Mouse (Mus musculus) midbrain, embryonic 11.5 days (tissue): Measurements from ENCODE around the gene Rbbp5. TPM values are rescaled to one million over a fixed set of nuclear protein-coding genes. Genes with fewer than 3 reads are reported as not detected.
"Not testable (repeated sequence)": the region's sequence is repeated elsewhere in the genome, so short reads cannot be mapped to it uniquely, and the experiment has no call there.

Source experiments
- ATAC-seq: fragments of 200-750 bp; cut with Nextera tagmentation; 2 replicates; pipeline ENCODE4 v1.8.0; 2017; ENCODE audit warnings: moderate TSS enrichment, moderate library complexity; ENCODE audit not compliant: low FRiP score
- DNase-seq: peaks from one replicate; pipeline ENCODE4 v3.0.0; 2015; ENCODE audit warnings: low spot score; ENCODE audit errors: missing footprints
- H3K27ac ChIP-seq: fragments of 300-500 bp; sonication (generic); 2 replicates; pipeline ENCODE4 v1.5.1; 2014; ENCODE audit warnings: low read depth, low read length
- H3K27me3 ChIP-seq: fragments of 300-500 bp; sonication (generic); 2 replicates; pipeline ENCODE4 v1.6.1; 2014; ENCODE audit warnings: mild to moderate bottlenecking, low read length, moderate library complexity, mixed read lengths; ENCODE audit not compliant: control insufficient read depth, insufficient read depth
- H3K36me3 ChIP-seq: fragments of 300-500 bp; sonication (generic); 2 replicates; pipeline ENCODE4 v1.6.1; 2014; ENCODE audit warnings: mild to moderate bottlenecking, low read length, moderate library complexity, mixed read lengths; ENCODE audit not compliant: control insufficient read depth, insufficient read depth
- H3K4me1 ChIP-seq: fragments of 300-500 bp; sonication (generic); 2 replicates; pipeline ENCODE4 v1.6.1; 2014; ENCODE audit warnings: low read length; ENCODE audit not compliant: control insufficient read depth, insufficient read depth
- H3K4me2 ChIP-seq: fragments of 300-500 bp; sonication (generic); 2 replicates; pipeline ENCODE4 v1.6.1; 2014; ENCODE audit warnings: mild to moderate bottlenecking, moderate library complexity
- H3K4me3 ChIP-seq: fragments of 300-500 bp; sonication (generic); 2 replicates; pipeline ENCODE4 v1.5.1; 2014; ENCODE audit warnings: low read depth, low read length
- H3K9ac ChIP-seq: fragments of 300-500 bp; sonication (generic); 2 replicates; pipeline ENCODE4 v1.6.1; 2014; ENCODE audit warnings: low read length
- H3K9me3 ChIP-seq: fragments of 300-500 bp; sonication (generic); 2 replicates; pipeline ENCODE4 v1.6.1; 2016; ENCODE audit warnings: low read length; ENCODE audit not compliant: control insufficient read depth
- WGBS: fragments of 180-500 bp; shearing (Covaris S2); extraction: QIAGEN DNeasy Blood & Tissue Kit; methylation state at CpG from one replicate; pipeline ENCODE4 v1.1.7; 2014; 5-methylcytosine and 5-hydroxymethylcytosine counted together
- polyA plus RNA-seq: library from polyadenylated mRNA; unstranded; fragments of >200 nt; fragmentation: Nextera tagmentation; extraction: Ambion mirVana; gene quantifications from 2 replicates; pipeline ENCODE4 v1.2.1, GENCODE M21; 2014

Gene Rbbp5
- polyA plus RNA-seq, 1 experiment from 2014 or later = 65.2 TPM

GRCm38 (mm10) chr1:132449742-132450141 is 27.4 kb upstream of the Rbbp5 start:
- ATAC-seq = no peak
- 95% methylated on average over 7 of the region's 7 CpGs for WGBS
- Histone ChIP-seq H3K4me2 (no peak overlapping the region), H3K9ac (no peak overlapping the region), H3K27me3 (no peaks in the 10 kb centered on the region), H3K4me3 (no peak overlapping the region), H3K4me1 (no peaks in the 10 kb centered on the region), H3K9me3 (no peaks in the 10 kb centered on the region), H3K27ac (no peak overlapping the region), H3K36me3 (peaks cover 2% of the 10 kb centered on the region; the same call in 1 of the 2 replicates)
- DNase-seq = no peak

DNA sequence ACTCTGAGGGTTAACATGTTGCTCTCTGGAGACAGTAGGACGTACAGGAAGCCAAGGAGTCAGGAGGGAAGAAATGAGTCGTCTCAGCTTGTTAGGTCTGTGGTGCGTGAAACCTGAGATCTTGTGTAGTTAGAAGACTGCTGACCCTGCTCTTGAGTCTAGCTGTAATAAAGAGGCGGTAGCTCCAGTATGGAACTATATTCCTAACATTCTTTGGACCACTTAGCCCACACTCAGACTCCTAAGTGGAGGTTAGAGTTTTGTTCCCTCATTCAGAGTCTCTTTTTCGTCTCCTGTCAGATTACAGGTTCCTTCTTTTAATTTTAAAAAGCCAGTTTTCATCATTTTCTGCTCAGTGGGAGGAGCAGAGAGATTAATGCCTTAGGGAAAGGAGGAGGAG is 12.5 kb upstream of the Rbbp5 start:
- H3K36me3 ChIP-seq = peaks cover 4% of the 10 kb centered on the region; the same call in 1 of the 2 replicates
- H3K9me3 ChIP-seq = no peaks in the 10 kb centered on the region
- WGBS = 89% methylated on average over 5 of the region's 5 CpGs
- H3K9ac ChIP-seq = no peak overlapping the region
- no peaks in the 10 kb centered on the region for H3K27me3 ChIP-seq
- no peak overlapping the region for H3K27ac ChIP-seq
- DNase-seq = no peak
- no peaks in the 10 kb centered on the region for H3K4me1 ChIP-seq
- H3K4me3 ChIP-seq = no peak overlapping the region
- ATAC-seq = no peak
- H3K4me2 ChIP-seq = no peak overlapping the region

DNA sequence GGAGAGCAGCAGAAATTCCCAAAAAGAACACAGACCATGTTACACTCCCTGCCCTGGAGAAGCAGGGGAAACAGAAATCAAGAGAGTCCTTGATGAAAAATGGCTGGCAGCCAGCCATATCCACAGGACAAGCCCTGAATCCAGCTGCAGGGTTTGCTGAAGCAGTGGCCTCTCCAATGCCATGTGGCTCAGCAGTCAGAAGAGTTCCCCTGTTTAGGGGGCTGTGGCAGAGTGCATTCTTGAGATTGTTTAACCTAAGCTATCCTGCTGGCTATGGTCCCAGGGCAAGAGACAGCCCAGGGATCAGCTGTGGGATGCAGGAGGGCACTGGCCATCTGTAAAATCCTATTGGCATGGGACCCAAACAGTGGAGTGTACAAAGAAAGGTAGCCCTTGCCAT is 8.2 kb upstream of the Rbbp5 start:
- Histone ChIP-seq H3K27ac (no peak overlapping the region), H3K9me3 (no peaks in the 10 kb centered on the region), H3K4me3 (no peak overlapping the region), H3K27me3 (no peaks in the 10 kb centered on the region), H3K4me2 (no peak overlapping the region), H3K36me3 (peaks cover 4% of the 10 kb centered on the region; the same call in 1 of the 2 replicates), H3K4me1 (no peaks in the 10 kb centered on the region), H3K9ac (no peak overlapping the region)
- DNase-seq = no peak
- no peak for ATAC-seq

GRCm38 (mm10) chr1:132469519-132469918 is 7.6 kb upstream of the Rbbp5 start:
- WGBS = 89% methylated on average over 7 of the region's 7 CpGs
- Histone ChIP-seq H3K36me3 (no peaks in the 10 kb centered on the region), H3K4me3 (no peak overlapping the region), H3K9ac (no peak overlapping the region), H3K27ac (no peak overlapping the region), H3K4me1 (no peaks in the 10 kb centered on the region), H3K27me3 (no peaks in the 10 kb centered on the region), H3K4me2 (no peak overlapping the region), H3K9me3 (no peaks in the 10 kb centered on the region)
- ATAC-seq (no peak), DNase-seq (no peak)

GRCm38 (mm10) chr1:132470031-132470430 is 7.1 kb upstream of the Rbbp5 start:
- not testable (repeated sequence) for H3K36me3 ChIP-seq, H3K27me3 ChIP-seq, H3K4me1 ChIP-seq, DNase-seq, H3K4me2 ChIP-seq, H3K27ac ChIP-seq, ATAC-seq, H3K9ac ChIP-seq, H3K9me3 ChIP-seq, H3K4me3 ChIP-seq
- WGBS = 89% methylated on average over 1 of the region's 1 CpGs

GRCm38 (mm10) chr1:132471032-132471431 is 6.1 kb upstream of the Rbbp5 start:
- no peak for ATAC-seq
- Histone ChIP-seq H3K36me3 (no peaks in the 10 kb centered on the region), H3K27me3 (no peaks in the 10 kb centered on the region), H3K4me2 (no peak overlapping the region), H3K4me1 (peaks cover 3% of the 10 kb centered on the region; the same call in 1 of the 2 replicates), H3K27ac (no peak overlapping the region), H3K9me3 (no peaks in the 10 kb centered on the region), H3K4me3 (no peak overlapping the region), H3K9ac (no peak overlapping the region)
- 93% methylated on average over 2 of the region's 2 CpGs for WGBS
- DNase-seq = no peak

GRCm38 (mm10) chr1:132471499-132471898 is 5.7 kb upstream of the Rbbp5 start:
- peaks cover 3% of the 10 kb centered on the region; the same call in 1 of the 2 replicates for H3K4me1 ChIP-seq
- H3K4me2 ChIP-seq = no peak overlapping the region
- H3K27ac ChIP-seq = no peak overlapping the region
- no peak for DNase-seq
- H3K9ac ChIP-seq = no peak overlapping the region
- H3K27me3 ChIP-seq = no peaks in the 10 kb centered on the region
- no peaks in the 10 kb centered on the region for H3K9me3 ChIP-seq
- 92% methylated on average over 5 of the region's 5 CpGs for WGBS
- ATAC-seq = no peak
- no peaks in the 10 kb centered on the region for H3K36me3 ChIP-seq
- H3K4me3 ChIP-seq = no peak overlapping the region

DNA sequence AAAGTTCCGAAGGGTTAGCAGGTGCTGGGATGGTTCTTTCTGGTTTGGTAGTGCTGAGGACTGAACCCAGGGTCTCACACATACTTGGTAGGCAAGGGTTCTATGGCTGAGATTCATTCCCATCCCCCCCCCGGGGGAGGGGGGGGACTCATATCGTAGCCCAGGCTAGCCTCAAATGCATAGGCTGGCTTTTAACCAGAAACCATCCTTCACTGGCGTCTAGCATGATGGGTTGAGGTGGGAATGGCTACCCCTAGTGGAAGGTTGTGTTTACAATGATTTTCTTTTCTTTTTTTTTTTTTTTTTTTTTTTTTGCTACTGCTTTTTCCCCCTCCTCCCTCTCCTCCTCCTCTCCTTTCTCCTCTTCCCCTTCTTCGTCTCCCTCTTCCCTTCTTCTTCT is 4.6 kb upstream of the Rbbp5 start:
- DNase-seq (no peak), ATAC-seq (no peak)
- no peaks in the 10 kb centered on the region for H3K9me3 ChIP-seq
- H3K4me1 ChIP-seq = peaks cover 3% of the 10 kb centered on the region; the same call in 1 of the 2 replicates
- no peak overlapping the region for H3K27ac ChIP-seq
- WGBS = 59% methylated on average over 5 of the region's 5 CpGs
- H3K9ac ChIP-seq = no peak overlapping the region
- H3K4me2 ChIP-seq = no peak overlapping the region
- no peaks in the 10 kb centered on the region for H3K36me3 ChIP-seq
- H3K4me3 ChIP-seq = no peak overlapping the region
- no peaks in the 10 kb centered on the region for H3K27me3 ChIP-seq

GRCm38 (mm10) chr1:132474496-132474895 is 2.7 kb upstream of the Rbbp5 start:
- H3K4me2 ChIP-seq = no peak overlapping the region
- no peak overlapping the region for H3K27ac ChIP-seq
- no peaks in the 10 kb centered on the region for H3K27me3 ChIP-seq
- no peaks in the 10 kb centered on the region for H3K36me3 ChIP-seq
- peaks cover 13% of the 10 kb centered on the region; the same call in 1 of the 2 replicates for H3K4me1 ChIP-seq
- no peak overlapping the region for H3K9ac ChIP-seq
- no peak for DNase-seq
- H3K4me3 ChIP-seq = no peak overlapping the region
- ATAC-seq = no peak
- no peaks in the 10 kb centered on the region for H3K9me3 ChIP-seq
- WGBS = 85% methylated on average over 1 of the region's 1 CpGs

DNA sequence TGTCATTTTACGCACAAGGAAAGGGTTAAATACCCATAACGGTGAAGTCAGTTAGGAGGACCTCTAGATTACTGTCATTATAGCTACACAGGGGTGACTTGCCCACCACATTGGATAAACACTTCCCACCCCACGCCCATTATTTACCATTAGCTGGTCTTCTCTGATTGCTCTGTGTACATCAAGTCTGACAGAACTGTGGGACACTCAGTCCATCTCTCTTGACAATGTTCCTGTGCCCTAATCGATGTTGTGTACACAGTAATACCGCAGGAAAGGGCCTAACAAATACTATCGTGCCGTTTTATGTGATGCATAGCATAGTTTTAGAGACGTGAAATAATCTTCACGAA is 614 bp upstream of the Rbbp5 start:
- Histone ChIP-seq H3K9me3 (no peaks in the 10 kb centered on the region), H3K4me1 (peaks cover 13% of the 10 kb centered on the region; the same call in 1 of the 2 replicates), H3K4me2 (peak overlapping the region; percentile 58), H3K4me3 (peak overlapping the region; percentile 90), H3K9ac (peak overlapping the region; percentile 86), H3K27ac (no peak overlapping the region), H3K27me3 (no peaks in the 10 kb centered on the region), H3K36me3 (no peaks in the 10 kb centered on the region)
- no peak for DNase-seq
- 8% methylated on average over 9 of the region's 9 CpGs for WGBS
- peak; percentile 54 for ATAC-seq
